Mouse (Mus musculus): ENCODE measurements around the gene Ddost.
A peak's percentile ranks its signal among the peaks of the same experiment; 100 is the strongest.

Ddost gene

DNA sequence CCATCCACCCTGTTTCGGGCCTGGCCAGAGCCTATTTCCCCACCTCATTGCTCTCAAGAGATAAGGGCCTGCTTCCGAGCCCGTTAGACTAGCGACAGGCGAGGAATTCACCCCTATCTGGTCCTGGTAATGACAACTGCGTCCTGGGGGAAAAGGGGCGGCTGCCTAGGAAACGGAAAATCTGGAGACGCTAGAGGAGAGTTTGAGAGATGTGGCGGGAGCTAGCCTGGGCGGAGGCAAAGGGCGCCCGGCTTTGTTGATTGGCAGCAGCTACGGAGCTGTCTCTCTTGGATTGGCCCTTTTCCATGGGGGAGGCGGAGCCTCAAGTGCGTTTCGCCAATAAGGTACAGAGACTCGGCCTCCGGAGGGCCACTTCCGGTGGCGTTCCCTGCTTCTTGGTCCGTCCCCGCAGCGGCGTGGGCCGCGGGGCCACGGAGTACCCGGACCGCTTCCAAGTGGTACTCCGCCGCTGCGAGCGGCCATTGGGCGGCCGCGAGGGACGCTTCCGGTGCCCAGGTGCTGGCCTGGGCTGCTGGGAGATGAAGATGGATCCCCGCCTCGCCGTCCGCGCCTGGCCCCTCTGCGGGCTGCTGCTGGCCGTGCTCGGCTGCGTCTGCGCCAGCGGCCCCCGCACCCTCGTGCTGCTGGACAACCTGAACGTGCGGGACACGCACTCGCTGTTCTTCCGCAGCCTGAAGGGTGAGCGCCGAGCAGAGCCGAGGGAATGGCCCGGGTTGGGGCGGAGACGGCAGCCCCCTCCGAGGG lies at the start of gene Ddost:
Gene Ddost, plus strand, starts transcription at position 391 of the 765 bp plus-strand sequence.
- peak; percentile 98 to 99 for DNase-seq (ENCODE audit: low spot score in 2 of 2)

DNA sequence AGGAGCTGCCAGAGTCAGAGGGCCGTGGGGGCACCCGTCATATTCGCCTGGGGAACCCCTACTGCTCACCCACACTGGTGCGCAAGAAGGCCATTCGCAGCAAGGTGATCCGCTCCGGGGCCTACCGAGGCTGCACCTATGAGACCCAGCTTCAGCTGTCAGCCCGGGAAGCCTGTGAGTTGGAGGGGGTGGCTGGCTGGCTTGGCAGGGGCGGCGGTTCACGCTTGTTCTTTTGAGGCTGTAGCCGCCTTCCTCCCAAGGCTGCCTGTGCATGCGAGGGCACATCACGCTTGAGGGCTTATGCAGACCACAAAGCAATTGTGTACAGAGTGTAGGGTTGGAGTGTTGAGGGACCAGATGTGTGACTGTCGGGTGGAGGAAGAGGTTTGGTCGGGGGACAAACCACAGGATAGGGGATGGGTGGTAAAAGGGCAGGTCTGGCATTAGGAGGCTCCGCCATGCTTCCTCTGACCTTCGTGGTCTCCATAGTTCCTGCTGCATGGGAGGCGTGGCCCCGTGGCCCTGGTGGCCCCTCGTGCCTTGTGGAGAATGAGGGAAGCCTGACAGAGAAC lies 47.3 kb upstream of the Ddost start:
- no peak for DNase-seq (ENCODE audit: low spot score in 2 of 2)

DNA sequence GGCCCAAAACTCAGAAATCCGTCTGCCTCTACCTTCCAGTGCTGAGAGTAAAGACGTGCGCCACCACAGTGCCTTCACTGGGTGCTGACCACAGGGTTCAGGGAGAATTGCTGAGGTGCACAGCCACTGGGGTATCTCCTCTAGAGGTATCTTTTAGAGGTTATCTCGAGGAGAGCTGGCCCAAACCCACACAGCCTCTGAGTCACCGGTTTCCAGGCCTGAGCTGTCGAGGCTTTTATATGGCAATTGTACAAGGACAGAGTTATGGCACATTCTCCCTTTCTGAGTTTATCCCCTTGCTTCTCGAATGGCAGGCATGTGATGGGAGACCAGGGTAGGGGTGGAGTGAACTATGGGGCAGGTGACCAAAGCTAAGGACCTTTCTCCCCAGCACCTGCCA lies 45.9 kb upstream of the Ddost start:
- DNase-seq (ENCODE audit: low spot score in 2 of 2) = no peak

DNA sequence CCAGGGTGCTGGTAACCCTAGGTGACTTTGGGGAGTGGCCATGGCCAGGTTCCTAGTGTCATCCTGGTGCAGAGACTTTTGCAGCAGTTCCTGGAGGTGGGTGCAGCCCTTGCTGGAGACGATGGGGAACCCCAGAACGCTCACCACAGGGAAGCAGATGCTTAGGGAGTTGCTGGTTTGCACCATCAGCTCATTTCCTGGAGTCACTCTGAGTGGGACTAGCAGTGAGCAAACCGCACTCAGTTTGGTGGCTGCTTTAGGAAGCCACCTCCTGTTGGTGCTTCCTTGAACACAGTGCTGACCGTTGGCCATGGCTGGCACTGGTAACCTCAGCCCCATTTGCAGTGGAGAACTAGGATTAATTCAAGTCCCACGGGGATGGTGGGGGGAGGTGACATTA lies 45.0 kb upstream of the Ddost start:
- DNase-seq (ENCODE audit: low spot score in 2 of 2) = no peak

DNA sequence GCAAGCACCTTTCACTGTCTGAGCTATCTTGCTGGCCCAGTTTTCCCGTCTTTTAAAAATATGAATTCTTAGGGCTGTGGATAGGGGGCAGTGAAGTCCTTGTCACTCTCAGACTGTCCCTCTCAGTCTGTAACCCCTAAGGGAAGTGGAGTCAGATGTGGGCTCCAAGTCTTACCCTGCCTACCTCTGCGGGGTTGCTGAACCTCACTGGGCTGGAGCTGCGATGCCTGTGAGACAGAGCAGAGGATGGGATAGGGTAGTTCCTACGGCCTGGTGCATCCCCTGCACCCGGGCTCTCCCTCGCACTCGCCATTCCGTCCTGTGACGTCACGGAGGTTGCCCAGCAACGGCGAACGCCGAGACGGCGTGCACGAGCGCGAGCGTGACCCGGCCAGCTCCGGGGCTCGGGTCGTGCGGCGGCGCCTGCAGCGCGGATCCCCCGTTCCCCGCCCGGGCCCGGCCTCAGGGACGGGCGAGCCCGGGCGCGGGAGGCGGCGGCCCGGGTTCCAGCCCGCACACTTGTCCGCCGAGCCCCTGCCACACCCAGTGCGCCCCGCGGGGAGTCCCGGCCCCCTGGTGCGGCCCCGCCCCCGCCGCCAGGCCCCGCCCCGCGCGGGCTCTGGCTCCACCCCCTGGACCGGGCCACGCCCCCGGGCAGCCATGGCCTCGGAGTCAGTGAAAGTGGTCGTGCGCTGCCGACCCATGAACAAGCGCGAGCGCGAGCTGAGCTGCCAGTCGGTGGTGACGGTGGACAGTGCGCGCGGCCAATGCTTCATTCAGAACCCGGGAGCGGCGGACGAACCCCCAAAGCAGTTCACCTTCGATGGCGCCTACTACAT lies 42.5 kb upstream of the Ddost start:
- peak; percentile 80 to 82 for DNase-seq (ENCODE audit: low spot score in 2 of 2)

DNA sequence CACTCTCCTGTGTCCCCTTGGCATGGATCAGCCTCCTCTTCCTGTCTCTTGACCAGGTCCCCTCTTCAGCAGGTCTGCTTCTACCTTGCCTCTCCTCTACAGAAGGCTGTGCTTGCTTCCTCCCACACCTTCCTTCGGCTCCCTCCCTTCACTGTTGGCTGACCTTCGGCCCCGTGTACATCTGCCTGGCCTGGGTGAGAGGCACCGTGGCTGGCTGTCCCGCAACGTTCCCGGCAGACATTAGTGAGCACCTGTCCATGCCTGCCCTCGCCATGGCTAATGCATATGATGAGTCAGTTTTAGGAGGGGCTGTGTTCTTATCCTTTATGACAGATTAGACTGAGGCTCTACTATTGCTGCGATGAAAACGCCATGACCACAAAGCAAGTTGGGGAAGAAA lies 36.7 kb upstream of the Ddost start:
- DNase-seq (ENCODE audit: low spot score in 2 of 2) = no peak

DNA sequence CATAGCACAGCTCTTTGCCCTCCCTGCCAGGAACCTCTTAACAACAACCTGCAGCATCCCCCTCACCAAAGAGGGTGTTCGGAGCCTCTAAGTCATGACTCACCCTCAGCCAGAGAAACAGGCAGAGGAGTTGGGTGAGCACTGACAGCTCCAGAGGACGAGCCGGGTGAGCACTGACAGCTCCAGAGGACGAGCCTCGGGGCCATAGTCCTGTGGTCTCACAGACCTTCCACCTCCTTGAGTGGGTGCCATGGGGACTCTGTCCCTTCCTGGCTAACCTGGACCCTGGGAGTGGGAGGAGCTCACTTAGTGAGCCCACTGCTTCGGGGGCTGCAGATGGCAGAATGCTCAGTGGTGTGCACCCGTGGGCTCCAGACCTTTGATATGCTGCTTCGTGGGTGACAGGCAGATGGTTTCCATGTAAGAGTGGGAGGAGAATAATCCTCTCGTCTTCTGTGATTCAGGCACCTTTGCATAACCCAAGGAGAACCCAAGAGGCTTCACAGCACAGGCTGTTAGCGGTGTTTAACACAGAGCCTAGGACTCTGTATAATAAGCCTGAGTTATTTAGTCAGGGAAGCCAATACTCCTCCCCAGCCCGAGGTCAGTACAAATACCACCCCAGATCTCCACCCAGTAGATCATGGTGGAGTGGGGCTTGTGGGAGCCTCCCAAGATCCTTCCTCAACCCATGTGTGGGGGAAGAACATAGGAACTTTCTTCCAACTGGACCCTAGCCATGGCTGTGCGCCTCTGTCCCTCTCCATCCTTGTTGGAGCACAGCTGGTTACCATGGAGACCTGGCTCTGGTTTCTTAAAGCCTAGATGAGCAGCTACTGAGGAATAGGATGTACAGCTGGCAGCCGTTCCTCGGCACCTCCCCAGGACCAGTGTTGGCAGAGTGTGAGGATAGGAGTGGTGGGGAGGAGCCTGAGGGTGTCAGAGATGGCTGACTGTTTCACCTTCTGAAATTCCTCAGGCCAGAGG lies 32.2 kb upstream of the Ddost start:
- DNase-seq (ENCODE audit: low spot score in 2 of 2) = peak; percentile 18 to 25

DNA sequence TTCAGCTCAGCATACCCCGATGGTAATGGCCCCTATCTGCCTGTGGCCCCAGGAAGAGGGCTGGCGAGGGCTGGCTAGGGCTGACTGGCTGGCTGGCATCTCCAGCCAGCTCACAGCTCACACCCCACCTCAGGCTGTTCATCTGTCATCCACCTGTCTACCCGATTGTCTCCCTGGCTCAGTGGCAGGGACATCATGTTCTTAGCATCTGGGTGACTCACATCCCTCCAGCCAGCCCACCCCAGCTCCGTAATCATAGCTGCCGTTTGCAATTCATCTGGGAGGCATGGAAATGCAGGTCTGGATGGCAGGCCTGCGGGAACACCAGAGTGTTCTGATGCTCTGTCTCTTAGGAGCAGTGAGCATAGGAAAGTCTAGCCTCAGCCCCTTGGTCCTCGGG lies 26.2 kb upstream of the Ddost start:
- DNase-seq (ENCODE audit: low spot score in 2 of 2) = no peak

DNA sequence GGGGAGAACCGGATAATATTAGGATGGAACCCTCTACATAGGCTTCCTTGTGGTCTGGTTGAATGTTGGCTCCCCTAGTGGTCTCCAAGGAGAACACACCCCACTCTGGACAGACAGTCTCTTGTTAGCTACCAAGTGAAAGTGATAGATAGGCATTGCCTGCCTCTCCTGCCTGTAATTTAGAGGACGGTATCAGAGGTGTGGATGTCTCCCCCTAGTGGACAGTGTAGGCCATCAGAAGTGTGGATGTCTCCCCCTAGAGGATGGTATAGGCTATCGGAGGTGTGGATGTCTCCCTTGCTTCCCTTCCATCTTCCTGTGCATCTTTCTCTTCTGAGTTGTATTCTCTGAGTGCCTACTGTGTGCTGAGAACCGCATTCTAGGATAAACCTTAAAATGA lies 21.7 kb upstream of the Ddost start:
- peak; percentile 44 to 52 for DNase-seq (ENCODE audit: low spot score in 2 of 2)

DNA sequence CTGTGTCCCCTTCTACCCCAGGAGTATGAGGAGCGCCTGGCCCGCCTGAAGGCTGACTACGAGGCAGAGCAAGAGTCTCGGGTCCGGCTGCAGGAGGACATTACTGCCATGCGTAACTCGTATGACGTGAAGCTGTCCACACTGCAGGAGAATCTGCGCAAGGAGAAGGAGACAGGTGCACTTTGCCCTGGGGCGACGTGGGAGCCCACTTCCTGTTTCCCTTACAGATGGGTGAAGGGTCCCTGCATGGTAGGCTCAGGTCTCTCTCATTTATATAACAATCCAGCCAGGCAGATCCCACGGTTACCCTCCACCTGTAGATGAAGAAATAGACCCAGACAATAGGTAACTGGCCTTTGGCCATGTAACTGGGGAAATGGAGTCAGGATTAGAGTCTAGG lies 18.1 kb upstream of the Ddost start:
- no peak for DNase-seq (ENCODE audit: low spot score in 2 of 2)

DNA sequence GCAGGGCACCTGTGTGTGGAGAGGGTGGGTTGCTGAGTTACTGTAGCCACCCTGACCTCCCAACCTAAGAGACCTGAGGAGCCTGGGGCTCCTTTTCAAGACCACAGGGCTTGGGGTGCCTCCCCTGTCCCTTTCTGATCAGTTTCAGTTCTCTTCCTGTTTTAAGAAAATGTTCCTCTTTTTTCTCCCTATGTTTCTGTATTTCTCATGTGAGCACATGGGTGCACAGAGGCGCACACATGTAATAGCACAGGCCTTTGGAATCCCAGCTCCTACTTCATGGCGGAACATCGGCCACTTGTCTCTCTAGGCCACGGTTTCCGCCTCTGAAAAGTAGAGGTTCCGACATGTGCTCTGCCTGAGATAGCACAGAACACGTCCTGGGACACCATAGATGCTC lies 15.8 kb upstream of the Ddost start:
- DNase-seq (ENCODE audit: low spot score in 2 of 2) = no peak

DNA sequence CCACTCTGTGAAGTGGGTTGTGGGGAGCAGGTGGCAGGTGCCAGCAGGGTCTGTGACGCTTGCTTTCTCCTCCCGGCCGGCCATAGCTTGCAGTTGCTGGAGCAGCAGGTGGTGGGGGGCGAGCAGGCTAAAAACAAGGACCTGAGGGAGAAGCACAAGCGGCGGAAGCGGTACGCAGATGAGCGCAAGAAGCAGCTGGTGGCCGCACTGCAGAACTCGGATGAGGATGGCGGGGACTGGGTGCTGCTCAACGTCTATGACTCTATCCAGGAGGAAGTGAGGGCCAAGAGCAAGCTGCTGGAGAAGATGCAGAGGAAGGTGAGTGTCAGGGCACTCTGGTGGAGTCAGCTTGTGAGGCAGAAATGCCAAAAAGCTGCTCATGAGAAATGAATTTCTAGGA lies 12.5 kb upstream of the Ddost start:
- no peak for DNase-seq (ENCODE audit: low spot score in 2 of 2)

DNA sequence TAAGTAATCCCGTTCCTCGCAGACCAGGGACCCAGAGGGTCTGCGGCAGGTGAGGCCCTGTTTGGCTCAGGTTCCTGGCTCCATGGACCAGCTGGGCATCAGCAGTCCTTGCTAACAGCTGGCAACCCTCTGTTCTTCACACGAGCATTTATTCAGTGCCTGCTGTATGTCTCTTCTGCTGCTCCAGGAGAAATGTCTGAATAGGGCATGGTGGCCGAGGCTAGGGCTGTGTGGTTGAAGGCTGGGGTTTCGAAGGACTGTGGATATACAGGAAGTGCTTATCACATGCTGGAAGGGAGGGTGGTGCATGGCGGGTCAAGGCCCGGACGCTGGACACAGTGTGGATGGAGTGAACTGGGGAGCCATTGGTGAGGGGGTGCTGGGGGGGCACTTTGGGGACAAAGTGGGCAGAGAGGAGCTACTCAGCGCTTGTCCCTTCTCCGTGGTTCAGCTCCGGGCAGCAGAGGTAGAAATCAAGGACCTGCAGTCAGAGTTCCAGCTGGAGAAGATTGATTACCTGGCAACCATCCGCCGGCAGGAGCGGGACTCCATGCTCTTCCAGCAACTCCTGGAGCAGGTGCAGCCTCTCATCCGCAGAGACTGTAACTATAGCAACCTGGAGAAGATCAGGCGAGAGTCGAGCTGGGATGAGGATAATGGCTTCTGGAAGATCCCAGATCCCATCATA lies 11.1 kb upstream of the Ddost start:
- DNase-seq (ENCODE audit: low spot score in 2 of 2) = no peak

DNA sequence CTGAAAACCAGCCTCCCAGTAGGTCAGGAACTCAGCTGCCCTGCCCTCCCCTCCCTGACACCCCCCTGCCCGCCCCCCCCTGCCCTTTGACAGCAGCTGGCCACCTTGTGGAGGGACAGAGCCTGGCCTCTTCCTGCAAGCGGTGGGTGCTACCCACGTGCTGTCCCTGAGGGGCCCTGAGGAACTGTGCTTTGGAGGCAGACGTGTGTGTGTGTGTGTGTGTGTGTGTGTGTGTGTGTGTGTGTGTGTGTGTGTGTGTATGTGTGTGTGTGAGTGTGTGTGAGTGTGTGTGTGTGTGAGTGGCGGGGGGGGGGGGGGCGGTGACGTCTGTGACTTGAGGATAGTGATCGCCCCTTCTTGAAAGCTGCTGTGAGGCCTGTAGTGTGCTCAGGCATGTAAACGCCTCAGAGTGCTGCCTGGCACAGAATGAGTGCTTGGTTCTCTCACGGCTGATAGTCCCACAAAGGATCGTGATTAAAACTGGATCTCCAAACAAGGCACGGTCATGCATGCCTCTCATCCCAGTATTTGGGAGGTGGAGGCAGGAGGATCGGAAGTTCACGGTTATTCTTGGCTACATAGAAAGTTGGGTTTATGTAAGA lies 10.5 kb upstream of the Ddost start:
- no peak for DNase-seq (ENCODE audit: low spot score in 2 of 2)

DNA sequence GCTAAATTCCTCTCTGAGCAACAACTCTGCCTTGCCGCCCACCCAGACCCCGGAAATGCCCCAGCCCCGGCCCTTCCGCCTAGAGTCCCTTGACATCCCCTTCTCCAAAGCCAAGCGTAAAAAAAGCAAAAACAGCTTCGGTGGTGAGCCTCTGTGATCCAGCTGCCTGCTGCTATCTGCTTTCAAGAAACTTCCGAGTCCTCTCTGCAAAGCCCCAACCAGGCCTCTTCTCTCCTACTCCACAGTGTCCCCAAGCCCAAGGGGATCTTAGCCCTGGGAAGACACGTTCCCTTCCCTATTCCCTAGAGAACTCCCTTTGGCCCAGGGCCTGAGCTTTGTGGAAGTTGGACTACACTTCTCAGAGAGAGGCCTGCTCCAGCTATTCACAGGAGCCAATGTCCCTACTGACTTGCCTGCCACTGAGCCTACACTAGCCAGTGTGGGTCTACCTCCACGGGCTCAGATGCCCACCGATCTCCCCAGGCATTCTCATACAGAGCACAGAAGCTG lies 3.2 kb upstream of the Ddost start:
- DNase-seq (ENCODE audit: low spot score in 2 of 2) = peak; percentile 41 to 44

DNA sequence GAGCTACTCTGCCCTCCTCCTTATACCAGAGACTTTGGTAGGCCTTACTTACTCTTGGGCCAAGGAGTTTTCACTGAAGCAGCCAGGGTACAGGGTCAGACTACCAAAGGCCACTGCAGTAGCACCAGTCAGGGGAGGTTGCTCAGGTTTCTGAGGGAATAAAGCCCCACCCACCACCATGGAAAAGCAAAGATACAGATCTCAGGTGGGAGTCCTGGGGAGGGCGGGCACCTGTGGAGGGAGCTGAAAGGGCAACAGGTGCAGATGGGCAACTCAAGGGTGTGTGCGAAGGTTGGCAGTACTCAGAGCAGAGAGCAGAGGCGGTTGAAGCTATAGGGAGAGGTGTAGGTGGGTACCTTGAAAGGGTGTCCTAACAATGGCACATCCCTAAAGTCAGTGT lies 1.5 kb upstream of the Ddost start:
- no peak for DNase-seq (ENCODE audit: low spot score in 2 of 2)

DNA sequence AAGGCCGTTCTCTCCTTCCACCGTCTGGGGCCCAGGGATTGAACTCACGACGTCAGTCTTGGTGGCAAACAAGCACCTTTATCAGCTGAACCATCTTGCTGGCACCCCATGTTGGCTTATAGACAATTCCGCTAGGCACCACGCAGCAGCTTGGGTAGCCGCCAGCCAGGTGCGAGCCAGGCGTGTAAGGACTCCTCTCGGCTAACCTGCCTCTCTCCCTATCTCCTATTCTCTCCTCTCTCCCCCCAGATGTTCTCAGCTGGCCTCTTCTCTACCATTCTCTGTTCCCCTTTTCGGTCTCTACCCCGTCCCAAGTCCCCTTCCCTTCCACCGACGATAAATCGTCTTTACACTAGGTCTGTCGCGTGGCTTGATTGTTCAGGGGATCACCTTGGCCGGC lies 788 bp upstream of the Ddost start:
- no peak for DNase-seq (ENCODE audit: low spot score in 2 of 2)

DNA sequence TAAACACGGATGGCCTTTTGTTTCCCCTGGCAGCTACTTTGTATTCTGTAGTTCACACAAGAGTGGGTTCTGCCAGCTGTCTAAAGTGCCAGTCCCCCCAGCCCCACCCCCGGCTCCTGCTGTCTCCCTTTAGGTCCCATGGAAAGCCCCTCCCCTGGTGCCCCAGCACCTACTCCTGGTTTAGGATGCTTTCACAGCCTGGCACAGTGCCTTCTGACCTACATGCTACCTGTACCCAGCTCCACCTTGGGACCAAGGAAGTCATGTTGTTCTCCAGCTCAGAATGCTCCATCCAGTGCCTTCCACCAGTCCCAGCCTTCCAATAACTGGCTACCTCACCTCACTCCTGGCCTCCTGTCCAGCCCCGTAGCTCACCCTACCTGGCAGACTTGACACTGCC lies 2.5 kb downstream of the Ddost start:
- no peak for DNase-seq (ENCODE audit: low spot score in 2 of 2)

DNA sequence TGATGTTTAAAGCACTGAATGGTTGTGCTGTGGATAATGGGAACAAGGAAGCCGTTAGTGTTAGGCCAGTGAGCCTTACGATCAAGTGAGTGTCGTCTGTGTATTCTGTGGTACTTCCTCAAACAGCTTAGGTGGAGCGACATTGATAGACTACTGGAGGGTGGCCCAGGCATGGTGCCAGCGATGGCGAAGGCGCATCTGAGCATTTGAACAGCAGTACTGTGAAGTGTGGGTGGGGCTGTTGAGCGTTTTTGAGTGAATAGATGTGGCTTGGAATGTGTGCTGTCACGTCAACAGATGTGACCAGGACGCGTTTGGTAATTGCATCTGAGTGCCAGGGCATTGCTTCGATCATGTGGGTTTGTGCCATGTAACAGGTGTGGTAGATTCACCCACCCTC lies 3.2 kb downstream of the Ddost start:
- no peak for DNase-seq (ENCODE audit: low spot score in 2 of 2)

DNA sequence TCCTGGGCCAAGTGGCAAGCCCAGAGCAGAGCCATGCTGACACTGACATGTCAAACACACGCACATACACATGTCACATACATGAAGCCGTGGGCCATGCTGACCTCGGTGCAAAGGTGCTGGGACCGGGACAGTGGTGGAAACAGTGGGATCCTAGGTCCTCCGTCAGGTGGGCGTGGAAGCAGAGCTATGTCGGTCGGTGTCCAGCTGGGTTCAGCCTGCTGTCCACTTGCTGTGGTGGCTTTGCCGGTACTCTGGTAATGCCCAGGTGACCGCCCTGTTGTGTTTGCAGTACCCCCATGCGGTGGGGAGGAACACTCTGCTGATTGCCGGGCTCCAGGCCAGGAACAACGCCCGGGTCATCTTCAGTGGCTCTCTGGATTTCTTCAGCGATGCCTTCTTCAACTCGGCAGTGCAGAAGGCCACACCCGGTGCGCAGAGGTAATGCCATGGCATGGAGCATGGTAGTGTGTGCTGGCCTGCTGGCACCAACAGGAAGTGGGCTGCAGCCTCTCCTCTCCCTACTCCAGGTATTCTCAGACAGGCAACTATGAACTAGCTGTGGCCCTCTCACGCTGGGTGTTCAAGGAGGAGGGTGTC lies 5.9 kb downstream of the Ddost start:
- no peak for DNase-seq (ENCODE audit: low spot score in 2 of 2)
